Mouse (Mus musculus) neural tube, embryonic 12.5 days (tissue): ENCODE measurements at regions not wholly inside any gene's neighbourhood (a gene's known extent, or its start where the extent isn't known, plus 50 kb on each side); places are given as distances from the start of the nearest gene placed in this dataset.

ENCODE experiments used
- ATAC-seq: fragments of 200-750 bp; cut with Nextera tagmentation; 2 replicates; pipeline ENCODE4 v1.8.0; 2017; ENCODE audit warnings: low read depth, mild to moderate bottlenecking, moderate TSS enrichment, moderate library complexity; ENCODE audit not compliant: low FRiP score
- H3K27ac ChIP-seq: fragments of 300-500 bp; sonication (generic); 2 replicates; pipeline ENCODE4 v1.5.1; 2016
- H3K27me3 ChIP-seq: fragments of 300-500 bp; sonication (generic); replicated peaks from 2 replicates; pipeline ENCODE4 v1.6.1; 2016; ENCODE audit warnings: mild to moderate bottlenecking
- H3K36me3 ChIP-seq: fragments of 300-500 bp; sonication (generic); 2 replicates; pipeline ENCODE4 v1.6.1; 2016; ENCODE audit warnings: mild to moderate bottlenecking
- H3K4me1 ChIP-seq: fragments of 300-500 bp; sonication (generic); 2 replicates; pipeline ENCODE4 v1.6.1; 2016
- H3K4me2 ChIP-seq: fragments of 300-500 bp; sonication (generic); replicated peaks from 2 replicates; pipeline ENCODE4 v1.6.1; 2016; ENCODE audit warnings: mild to moderate bottlenecking
- H3K4me3 ChIP-seq: fragments of 300-500 bp; sonication (generic); 2 replicates; pipeline ENCODE4 v1.5.1; 2016
- H3K9ac ChIP-seq: fragments of 300-500 bp; sonication (generic); 2 replicates; pipeline ENCODE4 v1.6.1; 2016; ENCODE audit warnings: mild to moderate bottlenecking
- H3K9me3 ChIP-seq: fragments of 300-500 bp; sonication (generic); 2 replicates; pipeline ENCODE4 v1.6.1; 2016; ENCODE audit warnings: mild to moderate bottlenecking
- WGBS: fragments of 180-500 bp; shearing (Covaris S2); methylation state at CpG from one replicate; pipeline ENCODE4 v1.1.7; 2016; 5-methylcytosine and 5-hydroxymethylcytosine counted together

GRCm38 (mm10) chr2:157633286-157633685 lies 62.2 kb upstream of the Blcap start:
- Histone ChIP-seq H3K9ac (no peak overlapping the region), H3K36me3 (no peaks in the 10 kb centered on the region), H3K27ac (no peak overlapping the region), H3K27me3 (no peaks in the 10 kb centered on the region), H3K4me1 (no peaks in the 10 kb centered on the region), H3K4me3 (no peak overlapping the region), H3K9me3 (no peaks in the 10 kb centered on the region), H3K4me2 (no peak overlapping the region)
- no peak for ATAC-seq
- WGBS, result 50% methylated on average over 7 of the region's 7 CpGs

GRCm38 (mm10) chr2:157635670-157636069 lies 64.6 kb upstream of the Blcap start:
- no peak overlapping the region for H3K27ac ChIP-seq

GRCm38 (mm10) chr2:157640873-157641272 lies 69.8 kb upstream of the Blcap start:
- H3K9ac ChIP-seq, result no peak overlapping the region
- H3K4me3 ChIP-seq, result no peak overlapping the region
- no peak overlapping the region for H3K4me2 ChIP-seq
- no peaks in the 10 kb centered on the region for H3K9me3 ChIP-seq
- no peak overlapping the region for H3K27ac ChIP-seq
- 36% methylated on average over 4 of the region's 4 CpGs for WGBS
- no peak for ATAC-seq
- no peaks in the 10 kb centered on the region for H3K27me3 ChIP-seq
- H3K36me3 ChIP-seq, result no peaks in the 10 kb centered on the region
- no peaks in the 10 kb centered on the region for H3K4me1 ChIP-seq

More at GRCm38 (mm10) chr2:157635670-157636069, 64.6 kb upstream of the Blcap start:
- Histone ChIP-seq H3K4me2 (no peak overlapping the region), H3K4me3 (no peak overlapping the region), H3K9ac (no peak overlapping the region), H3K27me3 (no peaks in the 10 kb centered on the region), H3K4me1 (no peaks in the 10 kb centered on the region), H3K36me3 (no peaks in the 10 kb centered on the region), H3K9me3 (no peaks in the 10 kb centered on the region)
- WGBS, result 7% methylated on average over 14 of the region's 14 CpGs
- no peak for ATAC-seq

GRCm38 (mm10) chr2:157663584-157664375 lies 73.4 kb upstream of the Ctnnbl1 start:
- no peak overlapping the region for H3K27ac ChIP-seq
- no peak for ATAC-seq
- 26% methylated on average over 20 of the region's 20 CpGs for WGBS
- H3K9me3 ChIP-seq, result no peaks in the 10 kb centered on the region
- 0 out of 2 replicates have a peak, but pooled peaks cover 9% of the 10 kb centered on the region for H3K4me1 ChIP-seq
- H3K9ac ChIP-seq, result no peak overlapping the region
- no peaks in the 10 kb centered on the region for H3K27me3 ChIP-seq
- H3K4me3 ChIP-seq, result no peak overlapping the region
- H3K4me2 ChIP-seq, result no peak overlapping the region
- no peaks in the 10 kb centered on the region for H3K36me3 ChIP-seq

GRCm38 (mm10) chr2:157664481-157664880 lies 72.7 kb upstream of the Ctnnbl1 start:
- Histone ChIP-seq H3K9ac (no peak overlapping the region), H3K4me2 (no peak overlapping the region), H3K36me3 (no peaks in the 10 kb centered on the region), H3K9me3 (no peaks in the 10 kb centered on the region), H3K27ac (no peak overlapping the region), H3K4me3 (no peak overlapping the region), H3K4me1 (peaks cover 11% of the 10 kb centered on the region; the same call in 1 of the 2 replicates), H3K27me3 (no peaks in the 10 kb centered on the region)
- 58% methylated on average over 6 of the region's 6 CpGs for WGBS
- ATAC-seq, result no peak

- no peak overlapping the region for H3K9ac ChIP-seq
- H3K9me3 ChIP-seq, result no peaks in the 10 kb centered on the region
- peaks cover 10% of the 10 kb centered on the region for H3K4me1 ChIP-seq
- no peaks in the 10 kb centered on the region for H3K27me3 ChIP-seq
- H3K4me2 ChIP-seq, result no peak overlapping the region
- H3K27ac ChIP-seq, result no peak overlapping the region
- ATAC-seq, result no peak
- H3K4me3 ChIP-seq, result no peak overlapping the region
- H3K36me3 ChIP-seq, result no peaks in the 10 kb centered on the region
- WGBS, result 78% methylated on average over 2 of the region's 2 CpGs
These were observed 67.0 kb upstream of the Ctnnbl1 start for GRCm38 (mm10) chr2:157670191-157670590.

- Histone ChIP-seq H3K4me3 (no peak overlapping the region), H3K9ac (no peak overlapping the region), H3K27me3 (no peaks in the 10 kb centered on the region), H3K4me1 (peaks cover 10% of the 10 kb centered on the region), H3K9me3 (no peaks in the 10 kb centered on the region), H3K27ac (peak overlapping the region; percentile 57; the same call in 1 of the 2 replicates), H3K4me2 (no peak overlapping the region), H3K36me3 (no peaks in the 10 kb centered on the region)
- 54% methylated on average over 19 of the region's 19 CpGs for WGBS
- peak; percentile 63; the same call in 1 of the 2 replicates for ATAC-seq
These were observed 62.3 kb upstream of the Ctnnbl1 start for GRCm38 (mm10) chr2:157674906-157675305.

- H3K36me3 ChIP-seq, result no peaks in the 10 kb centered on the region
- ATAC-seq, result no peak
- no peak overlapping the region for H3K4me3 ChIP-seq
- H3K4me1 ChIP-seq, result peaks cover 10% of the 10 kb centered on the region
- no peak overlapping the region for H3K27ac ChIP-seq
- H3K9ac ChIP-seq, result no peak overlapping the region
- WGBS, result 63% methylated on average over 10 of the region's 10 CpGs
- no peak overlapping the region for H3K4me2 ChIP-seq
- no peaks in the 10 kb centered on the region for H3K9me3 ChIP-seq
- no peaks in the 10 kb centered on the region for H3K27me3 ChIP-seq
These were observed 60.6 kb upstream of the Ctnnbl1 start for GRCm38 (mm10) chr2:157676396-157677176.

- Histone ChIP-seq H3K27me3 (no peaks in the 10 kb centered on the region), H3K27ac (no peak overlapping the region), H3K4me1 (peaks cover 10% of the 10 kb centered on the region), H3K9ac (no peak overlapping the region), H3K4me2 (no peak overlapping the region), H3K4me3 (no peak overlapping the region), H3K36me3 (no peaks in the 10 kb centered on the region), H3K9me3 (no peaks in the 10 kb centered on the region)
- WGBS, result 55% methylated on average over 7 of the region's 7 CpGs
- no peak for ATAC-seq
These were observed 59.9 kb upstream of the Ctnnbl1 start for GRCm38 (mm10) chr2:157677262-157677661.

GRCm38 (mm10) chr2:157681931-157682330 lies 55.3 kb upstream of the Ctnnbl1 start:
- 79% methylated on average over 7 of the region's 7 CpGs for WGBS
- no peak overlapping the region for H3K9ac ChIP-seq
- H3K9me3 ChIP-seq, result no peaks in the 10 kb centered on the region
- no peaks in the 10 kb centered on the region for H3K27me3 ChIP-seq
- no peaks in the 10 kb centered on the region for H3K36me3 ChIP-seq
- H3K27ac ChIP-seq, result no peak overlapping the region
- H3K4me3 ChIP-seq, result no peak overlapping the region
- H3K4me1 ChIP-seq, result no peaks in the 10 kb centered on the region
- ATAC-seq, result no peak
- H3K4me2 ChIP-seq, result no peak overlapping the region
